Mouse (Mus musculus): ENCODE data around the gene Tcl1.
"Not testable (repeated sequence)": the region's sequence is repeated elsewhere in the genome, so short reads cannot be mapped to it uniquely, and the experiment has no call there.

The Tcl1 gene

DNA sequence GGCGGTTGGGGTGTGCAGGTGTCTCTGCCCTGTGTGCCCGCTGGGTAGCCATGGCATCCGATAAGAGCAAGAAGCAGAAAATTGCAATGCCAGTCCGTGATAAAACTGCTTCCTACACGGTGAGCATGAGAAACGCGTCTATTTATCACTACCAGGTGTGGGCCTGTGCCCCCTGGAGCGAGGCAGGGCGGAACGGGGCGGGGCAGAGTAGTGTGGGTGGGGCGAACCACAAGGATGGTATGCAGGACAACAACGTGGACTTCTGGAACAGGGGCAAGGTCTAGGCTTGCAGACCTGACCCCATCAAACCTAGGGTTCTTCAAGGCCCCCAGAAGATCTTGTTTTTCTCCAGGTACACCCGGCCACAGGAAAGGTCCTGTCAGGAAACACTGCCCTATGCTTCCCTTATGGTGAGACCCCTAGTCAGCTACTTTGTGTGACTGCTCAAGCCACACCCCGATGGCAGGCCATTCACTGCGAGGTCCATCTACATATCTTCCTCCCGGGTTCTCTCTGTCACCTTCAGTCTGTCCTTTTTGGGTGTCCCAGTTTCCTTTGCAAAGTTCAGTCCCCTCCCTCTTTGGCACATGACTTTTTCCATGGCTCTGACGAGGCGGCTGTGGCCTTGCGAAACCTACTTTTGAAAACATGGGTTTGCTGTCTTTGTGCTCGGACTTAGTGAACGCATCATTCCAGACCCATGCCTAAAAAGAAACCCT lies at the start of gene Tcl1:
Gene Tcl1 (minus strand): TSS at position 193 of the 719 bp plus-strand sequence.
- no peak for DNase-seq (ENCODE audit: low spot score)

DNA sequence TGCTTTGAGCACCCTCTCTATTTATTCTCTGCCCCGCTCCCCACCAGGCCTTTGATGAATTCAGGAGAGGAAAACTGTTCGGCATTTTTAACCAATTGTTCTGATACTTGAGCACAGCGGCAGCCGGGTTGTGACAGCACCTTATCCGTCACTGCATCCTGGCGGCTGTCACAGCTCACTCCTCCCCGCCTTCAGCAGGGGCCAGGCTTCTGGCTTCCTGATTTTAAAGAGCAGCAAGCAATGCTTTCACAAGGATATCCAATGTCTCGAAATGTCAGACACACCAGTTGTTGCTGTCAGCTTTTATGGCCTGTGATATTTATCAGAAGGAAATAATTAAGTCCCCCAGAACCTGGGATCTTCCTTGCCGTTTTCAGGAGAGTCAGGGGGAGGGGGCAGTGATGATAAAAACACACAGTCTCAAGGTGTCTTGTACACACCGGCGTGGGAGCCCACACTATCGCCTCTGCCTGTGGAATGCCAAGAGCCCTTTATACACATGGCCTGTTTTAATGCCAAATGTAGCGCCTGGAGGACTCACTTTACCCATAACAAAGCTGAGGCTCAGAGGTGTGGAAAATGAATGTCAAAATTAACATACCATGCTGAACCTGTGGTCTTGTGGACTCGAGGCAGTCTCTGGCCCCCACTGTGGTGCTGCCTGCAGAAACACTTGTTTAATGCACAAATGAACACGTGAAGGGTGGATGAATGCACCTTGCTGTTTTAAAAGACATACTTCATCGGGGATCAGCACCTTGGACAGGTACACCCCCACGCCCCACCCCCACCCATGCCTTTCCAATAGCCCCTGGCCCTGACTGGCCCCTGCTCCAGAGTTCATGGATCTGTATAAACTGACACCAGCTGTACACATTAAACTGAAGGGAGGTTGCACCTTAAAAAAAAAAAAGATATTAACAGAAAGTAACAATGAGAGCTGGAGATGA lies 48.7 kb upstream of the Tcl1 start:
- DNase-seq (ENCODE audit: low spot score) = no peak

- DNase-seq (ENCODE audit: low spot score) = no peak
These were observed 44.5 kb upstream of the Tcl1 start for GRCm38 (mm10) chr12:105267076-105267475.

- DNase-seq (ENCODE audit: low spot score) = peak; percentile 13
These were observed 43.5 kb upstream of the Tcl1 start for GRCm38 (mm10) chr12:105266096-105266495.

DNA sequence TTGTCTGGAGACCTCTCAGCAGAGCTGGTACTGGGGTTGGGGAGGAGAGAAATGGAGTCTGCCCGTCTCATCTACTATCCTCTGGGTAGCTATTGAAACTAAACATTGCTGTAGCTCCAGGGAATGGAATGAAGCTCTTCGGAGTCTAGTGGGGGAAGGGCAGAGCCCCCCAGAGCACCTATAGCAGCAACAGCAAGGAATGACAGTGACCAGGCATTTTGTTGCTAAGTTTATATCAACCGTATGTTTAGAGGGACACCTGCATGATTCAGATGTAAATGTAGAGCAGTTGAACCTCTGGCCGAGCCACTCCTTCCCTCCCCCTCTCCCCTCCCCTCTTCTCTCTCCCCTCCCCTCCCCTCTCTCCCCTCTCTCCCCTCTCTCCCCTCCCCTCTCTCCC lies 36.6 kb upstream of the Tcl1 start:
- no peak for DNase-seq (ENCODE audit: low spot score)

DNA sequence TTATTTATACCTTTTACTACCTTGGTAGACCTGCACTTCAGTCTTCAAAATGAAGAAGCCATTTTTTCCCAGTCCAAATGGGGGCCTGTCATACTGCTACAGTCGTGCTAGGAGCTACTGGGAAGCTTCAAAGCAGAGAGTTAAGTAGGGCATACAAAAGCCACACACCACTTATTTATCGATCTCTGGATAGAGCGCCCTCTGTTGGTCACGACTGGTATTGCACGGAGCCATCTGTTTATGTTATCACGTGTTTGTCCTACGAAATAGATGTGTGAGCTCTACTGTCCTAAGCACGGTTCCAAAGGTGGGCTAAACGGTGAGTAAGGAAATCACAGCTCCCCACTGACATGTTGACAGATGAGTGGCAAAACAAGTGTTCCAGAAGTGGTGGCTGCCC lies 36.2 kb upstream of the Tcl1 start:
- no peak for DNase-seq (ENCODE audit: low spot score)

- no peak for DNase-seq (ENCODE audit: low spot score)
These were observed 31.2 kb upstream of the Tcl1 start for GRCm38 (mm10) chr12:105253796-105254195.

- no peak for DNase-seq (ENCODE audit: low spot score)
These were observed 26.2 kb upstream of the Tcl1 start for GRCm38 (mm10) chr12:105248763-105249233.

DNA sequence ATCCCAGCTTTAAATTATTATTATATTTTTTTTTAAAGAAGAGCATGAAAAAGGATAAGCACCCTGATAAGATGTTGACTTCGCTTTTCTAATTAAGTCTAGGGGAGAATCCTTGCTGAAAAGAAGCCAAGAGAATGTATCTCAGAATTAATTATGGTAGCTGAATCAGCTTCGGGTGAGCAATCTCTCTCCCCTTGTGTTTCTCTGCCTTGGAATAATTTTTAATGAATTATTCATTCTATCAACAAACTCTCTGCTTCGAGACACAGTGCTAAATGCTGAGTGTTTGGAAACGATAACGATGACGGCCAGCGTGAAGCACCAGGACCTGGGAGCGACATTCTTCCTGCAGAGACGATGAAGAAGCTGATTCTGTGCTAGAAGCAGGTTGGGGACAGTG lies 16.5 kb upstream of the Tcl1 start:
- no peak for DNase-seq (ENCODE audit: low spot score)

GRCm38 (mm10) chr12:105235091-105235490 lies 12.5 kb upstream of the Tcl1 start:
- DNase-seq (ENCODE audit: low spot score) = no peak

DNA sequence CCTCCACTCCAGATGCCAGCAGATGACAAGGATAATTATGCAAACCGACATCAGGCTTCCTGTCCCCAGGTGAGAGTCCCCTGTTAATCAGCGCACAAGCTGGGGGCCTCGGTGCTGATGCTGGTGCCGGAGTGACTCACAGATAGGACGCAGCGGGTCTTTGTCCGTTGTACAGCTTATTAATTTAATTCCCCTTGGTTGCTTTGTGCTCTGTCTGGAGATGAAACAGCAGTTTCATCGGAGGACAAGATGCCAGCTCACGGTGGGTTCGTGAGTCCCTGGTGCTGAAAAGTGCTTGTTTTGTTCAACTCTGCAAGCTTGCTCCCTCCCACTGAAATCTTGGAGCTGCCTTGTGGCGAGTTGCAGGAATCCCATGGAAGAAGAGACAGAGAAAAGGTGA lies 11.8 kb upstream of the Tcl1 start:
- no peak for DNase-seq (ENCODE audit: low spot score)

GRCm38 (mm10) chr12:105224621-105225320 lies 2.2 kb upstream of the Tcl1 start:
- DNase-seq (ENCODE audit: low spot score) = no peak

DNA sequence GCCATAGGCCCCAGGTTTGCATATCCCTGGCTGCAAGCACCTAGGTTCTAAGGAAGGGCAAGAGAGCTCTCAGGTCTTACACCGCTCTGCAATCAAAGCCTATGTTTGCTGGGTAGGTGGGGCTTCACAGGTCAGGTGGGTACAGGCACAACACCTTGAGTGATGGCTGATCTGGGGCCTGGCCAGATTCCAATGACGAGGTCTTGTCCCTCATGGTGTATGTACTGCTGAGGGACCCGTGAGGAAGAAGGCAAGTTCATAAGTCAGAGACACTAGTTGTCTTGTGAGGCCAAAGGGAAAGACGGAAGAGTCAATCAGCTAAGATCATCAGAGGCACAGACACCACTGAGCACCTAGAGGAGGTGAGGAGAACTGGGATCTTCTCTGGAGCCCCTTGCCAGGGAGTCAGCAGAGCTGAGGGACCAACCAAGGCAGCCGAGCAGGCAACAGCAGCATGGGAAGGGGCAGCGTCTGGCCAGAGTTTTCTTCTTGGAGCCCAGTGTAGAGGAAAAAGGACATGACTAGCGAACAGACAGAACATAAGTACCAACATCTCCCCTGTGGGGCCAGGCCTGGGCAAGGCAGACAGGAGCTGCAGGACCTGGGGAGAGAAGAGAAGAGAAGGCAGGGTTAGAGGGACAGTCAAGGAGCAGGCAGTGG lies 5.4 kb downstream of the Tcl1 start:
- DNase-seq (ENCODE audit: low spot score) = no peak

GRCm38 (mm10) chr12:105209231-105209630 lies 13.4 kb downstream of the Tcl1 start:
- DNase-seq (ENCODE audit: low spot score) = no peak

- no peak for DNase-seq (ENCODE audit: low spot score)
These were observed 14.2 kb downstream of the Tcl1 start for GRCm38 (mm10) chr12:105208441-105208840.

- DNase-seq (ENCODE audit: low spot score) = no peak
These were observed 15.5 kb downstream of the Tcl1 start for GRCm38 (mm10) chr12:105207071-105207470.

DNA sequence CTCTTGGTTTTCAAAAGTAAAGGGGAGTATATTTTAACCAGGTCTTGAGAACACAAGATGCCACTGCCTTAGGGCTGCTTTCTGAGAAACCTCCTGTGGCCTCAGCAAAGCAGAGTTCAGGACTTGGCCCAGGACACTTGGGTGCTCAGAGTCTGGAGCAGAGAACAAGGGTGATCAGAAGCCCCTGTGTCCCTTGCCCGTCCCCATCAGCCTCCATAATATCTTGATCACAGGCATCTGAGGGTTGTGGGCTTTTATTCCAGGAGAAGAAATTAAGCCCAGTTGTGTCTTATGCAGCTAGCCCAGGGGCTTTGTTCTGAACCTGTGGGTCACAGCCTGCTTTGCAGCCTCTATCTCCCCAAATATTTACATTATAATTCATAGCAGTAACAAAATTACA lies 20.9 kb downstream of the Tcl1 start, which contains the start of gene Tcl1b4:
Gene Tcl1b4 (plus strand): TSS at position 301 of the 400 bp plus-strand sequence.
- DNase-seq (ENCODE audit: low spot score) = not testable (repeated sequence)

- not testable (repeated sequence) for DNase-seq (ENCODE audit: low spot score)
These were observed 22.7 kb downstream of the Tcl1 start for GRCm38 (mm10) chr12:105199684-105200497.

GRCm38 (mm10) chr12:105190743-105191142 lies 31.9 kb downstream of the Tcl1 start, which contains the start of gene Tcl1b3:
Gene Tcl1b3, plus strand, starts transcription at chr12:105191043.
- DNase-seq (ENCODE audit: low spot score) = not testable (repeated sequence)

GRCm38 (mm10) chr12:105188980-105189379 lies 33.6 kb downstream of the Tcl1 start:
- not testable (repeated sequence) for DNase-seq (ENCODE audit: low spot score)
